Comparison of ENCODE assay signal across 8 mouse cellular contexts in genomic region chr2:155613953-155614352, GRCm38 (mm10). TPM values are rescaled to one million over a fixed set of nuclear protein-coding genes. Genes with fewer than 3 reads are reported as not detected.
A peak's percentile ranks its signal among the peaks of the same experiment; 100 is the strongest.
DNase-seq lines count a peak whose midpoint lies in the region; ATAC-seq lines count a peak whose summit lies in the region.

No protein-coding gene starts in this region.

- no peak overlapping the region for H3K9ac ChIP-seq in forebrain, embryonic 11.5 days (ENCODE audit: low read length)
- no peak overlapping the region for H3K9ac ChIP-seq in forebrain, embryonic 16.5 days (replicated peaks; ENCODE audit: low read depth, low read length)
- H3K9ac ChIP-seq in liver, embryonic 13.5 days, result peak overlapping the region; percentile 85

- peak overlapping the region; percentile 41; the same call in 1 of the 2 replicates for H3K4me2 ChIP-seq in forebrain, embryonic 11.5 days (ENCODE audit: low read depth, low read length, severe bottlenecking)
- H3K4me2 ChIP-seq in forebrain, embryonic 16.5 days (ENCODE audit: low read length), result no peak overlapping the region
- H3K4me2 ChIP-seq in liver, embryonic 13.5 days, result peak overlapping the region; percentile 90

- no peak overlapping the region for H3K27ac ChIP-seq in forebrain, embryonic 11.5 days (ENCODE audit: low read depth, low read length)
- H3K27ac ChIP-seq in forebrain, embryonic 16.5 days (ENCODE audit: low read length), result no peak overlapping the region
- peak overlapping the region; percentile 97 for H3K27ac ChIP-seq in liver, embryonic 13.5 days

- DNase-seq in forebrain, embryonic 11.5 days (ENCODE audit: low spot score), result no peak
- DNase-seq in liver, embryonic 13.5 days, result peak; percentile 72
- no peak for DNase-seq in adipocyte (ENCODE audit: low spot score)
- no peak for DNase-seq in urinary bladder, postnatal 14 days (ENCODE audit: low spot score)
- DNase-seq in adrenal gland, adult 18-20 months (ENCODE audit: low spot score in 2 of 2), result no peak

- no peaks in the 10 kb centered on the region for H3K9me3 ChIP-seq in forebrain, embryonic 11.5 days (ENCODE audit: control insufficient read depth, low read length)
- no peaks in the 10 kb centered on the region for H3K9me3 ChIP-seq in forebrain, embryonic 16.5 days (ENCODE audit: control insufficient read depth, low read length)
- no peaks in the 10 kb centered on the region for H3K9me3 ChIP-seq in megakaryocyte, embryonic 14.5 days
- no peaks in the 10 kb centered on the region for H3K9me3 ChIP-seq in liver, embryonic 13.5 days (replicated peaks)

- no peaks in the 10 kb centered on the region for H3K27me3 ChIP-seq in forebrain, embryonic 11.5 days (ENCODE audit: control insufficient read depth, insufficient read depth, low read length)
- H3K27me3 ChIP-seq in forebrain, embryonic 16.5 days (replicated peaks; ENCODE audit: control insufficient read depth, insufficient read depth, low read length), result no peaks in the 10 kb centered on the region
- peaks cover 76% of the 10 kb centered on the region for H3K27me3 ChIP-seq in megakaryocyte, embryonic 14.5 days (replicated peaks)
- H3K27me3 ChIP-seq in liver, embryonic 13.5 days, result no peaks in the 10 kb centered on the region

- no peak overlapping the region for H3K4me3 ChIP-seq in forebrain, embryonic 11.5 days (ENCODE audit: low read depth, low read length)
- H3K4me3 ChIP-seq in forebrain, embryonic 16.5 days (replicated peaks; ENCODE audit: low read length), result no peak overlapping the region
- H3K4me3 ChIP-seq in megakaryocyte, embryonic 14.5 days (replicated peaks), result peak overlapping the region; percentile 92
- peak overlapping the region; percentile 68 for H3K4me3 ChIP-seq in liver, embryonic 13.5 days (replicated peaks)

- ATAC-seq in forebrain, embryonic 11.5 days (replicated peaks; ENCODE audit: low FRiP score), result no peak
- no peak for ATAC-seq in forebrain, embryonic 16.5 days
- ATAC-seq in megakaryocyte, adult 5-6 weeks (ENCODE audit: poor library complexity, severe bottlenecking), result no peak
- ATAC-seq in liver, embryonic 13.5 days (ENCODE audit: low read depth), result peak; percentile 77

- H3K4me1 ChIP-seq in forebrain, embryonic 11.5 days (replicated peaks; ENCODE audit: control insufficient read depth, insufficient read depth, low read length), result no peaks in the 10 kb centered on the region
- 0 out of 2 replicates have a peak, but pooled peaks cover 4% of the 10 kb centered on the region for H3K4me1 ChIP-seq in forebrain, embryonic 16.5 days (replicated peaks; ENCODE audit: control insufficient read depth, insufficient read depth, low read length)
- H3K4me1 ChIP-seq in megakaryocyte, embryonic 14.5 days, result peaks cover 47% of the 10 kb centered on the region
- H3K4me1 ChIP-seq in liver, embryonic 13.5 days (replicated peaks), result peaks cover 84% of the 10 kb centered on the region

- no peaks in the 10 kb centered on the region for H3K36me3 ChIP-seq in forebrain, embryonic 11.5 days (ENCODE audit: control insufficient read depth, insufficient read depth, low read length)
- no peaks in the 10 kb centered on the region for H3K36me3 ChIP-seq in forebrain, embryonic 16.5 days (ENCODE audit: control insufficient read depth, insufficient read depth)
- H3K36me3 ChIP-seq in megakaryocyte, embryonic 14.5 days (replicated peaks; ENCODE audit: low read length), result no peaks in the 10 kb centered on the region
- no peaks in the 10 kb centered on the region for H3K36me3 ChIP-seq in liver, embryonic 13.5 days

- 75% methylated on average over 8 of the region's 8 CpGs for WGBS in forebrain, embryonic 11.5 days
- WGBS in forebrain, embryonic 16.5 days, result 75% methylated on average over 8 of the region's 8 CpGs
- 15% methylated on average over 8 of the region's 8 CpGs for WGBS in liver, embryonic 13.5 days (ENCODE audit: insufficient replicate concordance)

RNA-seq across cellular contexts. Expression of gene Myh7b, which starts 2.9 kb away (rescaled TPM):
- polyA plus RNA-seq in forebrain, embryonic 11.5 days (2014; fragmentation: Nextera tagmentation; extraction: Ambion mirVana), result 0.27 and 0.31 TPM in 2 replicates
- 0.62 and 0.63 TPM in 2 replicates for polyA plus RNA-seq in forebrain, embryonic 16.5 days (2015; fragmentation: Nextera tagmentation; extraction: Ambion mirVana)
- 0.95 TPM in 1 of 2 replicates, not detected in the other for polyA plus RNA-seq in megakaryocyte, embryonic 14.5 days (2012; ENCODE audit: insufficient read depth, low replicate concordance)
- not detected in 2 replicates for total RNA-seq in megakaryocyte, adult 5-6 weeks (2015)
- not detected in 2 replicates for total RNA-seq in megakaryocyte, adult 5-6 weeks (2017)
- polyA plus RNA-seq in liver, embryonic 13.5 days (2015; fragmentation: Nextera tagmentation; extraction: Ambion mirVana), result 2.2 TPM in 2 replicates
- under 1 TPM; 0.17 to 0.45 TPM for total RNA-seq in adrenal gland, adult 18-20 months (2021)

RNA-seq across cellular contexts. Expression of gene Gss, which starts 21.3 kb away (rescaled TPM):
- 18.1 and 22.3 TPM in 2 replicates for polyA plus RNA-seq in forebrain, embryonic 11.5 days (2014; fragmentation: Nextera tagmentation; extraction: Ambion mirVana)
- 14.1 and 15.0 TPM in 2 replicates for polyA plus RNA-seq in forebrain, embryonic 16.5 days (2015; fragmentation: Nextera tagmentation; extraction: Ambion mirVana)
- polyA plus RNA-seq in megakaryocyte, embryonic 14.5 days (2012; ENCODE audit: insufficient read depth, low replicate concordance), result 7.9 and 8.8 TPM in 2 replicates
- total RNA-seq in megakaryocyte, adult 5-6 weeks (2015), result 9.6 and 9.7 TPM in 2 replicates
- 13.3 and 17.1 TPM in 2 replicates for total RNA-seq in megakaryocyte, adult 5-6 weeks (2017)
- 67.3 and 68.2 TPM in 2 replicates for polyA plus RNA-seq in liver, embryonic 13.5 days (2015; fragmentation: Nextera tagmentation; extraction: Ambion mirVana)
- total RNA-seq in adrenal gland, adult 18-20 months (2021), result 10 to 100 TPM; 41.4 to 67.5 TPM

Comparison
In these comparisons a context has a peak if more than half of its experiments do, and no peak if none do; other contexts are left out.
1. H3K4me3 ChIP-seq: peak in megakaryocyte, embryonic 14.5 days (single experiment) and liver, embryonic 13.5 days (single experiment); none in forebrain, embryonic 11.5 days (single experiment) and forebrain, embryonic 16.5 days (single experiment).